Mouse (Mus musculus) cortical plate, adult 2 months (tissue): ENCODE data around the gene Pbx1.

Source experiments
- CTCF ChIP-seq: fragments of 200-500 bp; IDR thresholded peaks from 2 replicates; pipeline ENCODE4 v1.5.1; 2011; ENCODE audit warnings: mild to moderate bottlenecking, control low read depth, low read length; ENCODE audit not compliant: insufficient read depth; ENCODE audit errors: extremely low read depth
- POLR2A ChIP-seq: fragments of 200-500 bp; IDR thresholded peaks from 2 replicates; pipeline ENCODE4 v1.6.1; 2011; ENCODE audit warnings: mild to moderate bottlenecking, low read length, control low read depth; ENCODE audit not compliant: insufficient read depth; ENCODE audit errors: extremely low read depth

DNA sequence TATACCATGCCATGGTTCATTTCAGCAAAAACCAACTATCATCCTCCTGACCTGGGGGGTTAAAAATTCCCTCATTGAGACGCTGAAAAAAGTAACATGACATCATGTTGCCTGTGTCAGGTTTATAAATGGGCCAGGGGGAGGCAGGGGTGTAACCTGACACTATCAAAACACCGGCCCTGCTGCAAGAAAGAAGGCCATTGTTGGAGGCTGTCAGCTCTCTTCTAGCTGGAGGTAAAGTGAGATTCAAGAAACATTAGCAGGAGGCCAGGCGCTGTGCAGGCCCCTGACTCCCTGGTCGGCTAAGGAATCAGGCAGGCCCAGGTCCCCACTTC lies 49.3 kb downstream of the Pbx1 start:
- no peak for TF ChIP-seq CTCF
- no peak for TF ChIP-seq POLR2A
